Mouse (Mus musculus) lung, adult 18-20 months (tissue): ENCODE measurements around the gene Defb5.
"Not testable (repeated sequence)": the region's sequence is repeated elsewhere in the genome, so short reads cannot be mapped to it uniquely, and the experiment has no call there.

Experiments
- DNase-seq, 2 experiments: peaks; one replicate each; pipeline ENCODE4 v3.0.0; 2022; ENCODE audit warnings: mixed read lengths in 2 of 2

Defb5 gene

DNA sequence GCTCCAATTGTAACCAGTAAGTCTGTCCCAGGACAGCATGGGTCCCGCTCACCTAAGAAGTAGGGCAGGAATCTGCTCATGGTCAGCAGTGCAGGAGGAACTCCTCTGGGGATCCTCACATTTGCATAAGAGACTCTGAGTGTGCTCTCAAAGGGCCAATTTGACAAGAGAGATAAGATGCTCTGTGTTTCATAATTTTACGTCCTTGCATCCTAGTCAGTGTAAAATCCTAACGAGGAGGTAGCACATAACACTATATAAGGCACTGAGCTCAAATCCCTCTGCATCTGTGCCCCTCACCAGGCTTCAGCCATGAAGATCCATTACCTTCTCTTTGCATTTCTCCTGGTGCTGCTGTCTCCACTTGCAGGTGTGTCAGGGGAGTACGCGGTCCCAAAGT, at the start of gene Defb5:
Gene Defb5 (plus strand): TSS at position 301 of the 400 bp plus-strand sequence.
- DNase-seq, result no peak

DNA sequence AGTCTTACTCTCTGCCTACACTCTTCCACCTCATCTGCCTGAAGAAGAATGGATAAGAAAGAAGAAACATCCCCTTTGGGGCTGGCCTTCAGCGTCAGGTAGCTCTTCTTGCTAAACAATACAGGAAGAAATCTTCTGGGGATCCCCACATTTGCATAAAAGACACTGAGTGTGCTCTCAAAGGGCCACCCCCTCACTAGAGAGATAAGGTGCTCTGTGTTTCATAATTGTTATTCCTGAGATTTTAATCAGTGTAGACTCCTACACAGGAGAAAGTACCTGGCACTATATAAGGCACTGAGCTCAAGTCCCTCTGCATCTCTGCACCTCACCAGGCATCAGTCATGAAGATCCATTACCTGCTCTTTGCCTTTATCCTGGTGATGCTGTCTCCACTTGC, 22.2 kb upstream of the Defb5 start, which contains the start of gene Defb6:
Gene Defb6 (plus strand): TSS at position 318 of the 400 bp plus-strand sequence.
- no peak for DNase-seq

DNA sequence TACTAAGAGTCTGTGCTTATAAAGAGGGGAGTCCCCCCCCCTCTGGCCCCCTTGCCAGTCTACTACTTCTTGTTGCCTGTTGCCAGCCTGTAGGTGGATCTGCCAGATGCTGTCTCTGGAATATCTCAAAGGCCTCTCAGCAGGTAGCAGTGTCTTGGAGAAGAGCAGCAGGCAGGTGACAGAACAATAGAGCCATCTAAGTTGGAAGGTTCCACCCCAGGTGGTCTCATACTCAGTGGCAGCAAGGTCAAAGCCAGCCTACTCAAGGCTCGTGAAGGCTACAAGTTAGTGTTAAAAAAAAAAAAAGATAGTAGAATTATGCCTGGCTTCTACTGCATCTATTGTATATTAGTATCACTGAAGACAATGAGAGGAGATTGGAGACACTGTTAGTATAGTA, 9.3 kb upstream of the Defb5 start:
- DNase-seq, result no peak

DNA sequence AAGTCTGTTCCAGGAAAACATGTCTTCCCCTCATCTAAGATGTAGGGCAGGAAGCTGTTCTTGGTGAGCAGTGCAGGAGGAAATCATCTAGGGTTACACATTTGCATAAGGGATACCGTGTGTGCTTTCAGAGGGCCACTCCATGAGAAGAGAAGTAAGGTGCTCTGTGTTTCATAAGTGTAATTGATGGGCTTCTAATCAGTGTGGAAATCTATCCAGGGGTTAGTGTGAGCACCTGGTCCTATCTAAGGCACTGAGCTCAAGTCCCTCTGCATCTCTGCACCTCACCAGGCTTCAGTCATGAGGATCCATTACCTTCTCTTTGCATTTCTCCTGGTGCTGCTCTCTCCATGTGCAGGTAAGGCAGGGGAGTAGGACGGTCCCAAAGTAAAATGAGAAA, 7.8 kb upstream of the Defb5 start, which contains the start of gene Defb46:
Gene Defb46 (plus strand): TSS at position 301 of the 400 bp plus-strand sequence.
- DNase-seq, result no peak

DNA sequence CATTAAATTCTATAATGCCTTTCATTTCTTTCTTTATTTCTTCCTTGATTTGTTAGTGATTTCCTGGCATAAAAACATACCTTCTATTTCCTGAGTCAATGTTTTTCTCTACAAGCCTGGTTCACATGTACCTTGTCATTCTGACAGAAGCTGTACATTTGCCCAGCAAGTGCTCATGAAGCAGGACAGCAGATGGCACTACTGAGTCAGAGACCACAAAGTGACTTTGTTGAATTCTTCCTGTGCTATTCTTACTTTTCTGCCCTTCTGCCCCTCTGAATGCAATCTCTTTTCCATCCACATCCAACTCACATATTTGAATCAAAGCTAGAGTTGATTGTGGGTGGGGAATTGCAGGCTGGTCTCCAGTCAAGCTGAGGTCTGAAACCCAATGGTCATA, 10.8 kb downstream of the Defb5 start:
- DNase-seq, result no peak

DNA sequence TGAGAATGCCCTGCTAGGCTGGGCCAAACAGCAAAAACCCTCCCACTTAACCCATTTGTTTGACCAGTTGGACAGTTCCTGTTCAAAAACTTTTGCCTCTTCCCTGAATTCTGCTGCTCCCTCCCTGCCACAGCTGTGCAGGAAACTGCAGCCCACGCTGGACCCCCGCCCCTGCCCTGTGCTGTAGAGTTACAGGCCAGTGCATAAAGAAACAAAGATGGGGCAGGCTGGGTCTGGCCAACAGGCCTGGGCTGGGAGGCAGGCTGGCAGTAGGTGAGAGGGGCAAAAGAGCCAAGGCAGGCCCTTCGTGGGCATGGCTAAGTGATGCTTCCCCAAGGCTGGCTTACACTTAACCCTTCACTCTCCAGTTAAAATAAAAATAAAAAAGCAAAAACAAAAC, 12.3 kb downstream of the Defb5 start:
- no peak for DNase-seq

DNA sequence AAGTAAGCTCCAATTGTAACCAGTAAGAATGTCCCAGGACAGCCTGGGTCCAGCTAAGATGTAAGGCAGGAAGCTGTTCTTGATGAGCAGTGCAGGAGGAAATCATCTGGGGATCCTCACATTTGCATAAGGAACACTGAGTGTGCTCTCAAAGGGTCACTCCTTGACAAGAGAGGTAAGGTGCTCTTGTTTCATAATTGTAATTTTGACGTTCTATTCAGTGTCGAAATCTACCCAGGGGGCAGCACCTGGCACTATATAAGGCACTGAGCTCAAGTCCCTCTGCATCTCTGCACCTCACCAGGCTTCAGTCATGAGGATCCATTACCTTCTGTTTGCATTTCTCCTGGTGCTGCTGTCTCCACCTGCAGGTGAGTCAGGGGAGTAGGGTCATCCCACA, 45.7 kb downstream of the Defb5 start, which contains the start of gene Defb3:
Gene Defb3 (plus strand): TSS at position 301 of the 400 bp plus-strand sequence.
- not testable (repeated sequence) for DNase-seq

DNA sequence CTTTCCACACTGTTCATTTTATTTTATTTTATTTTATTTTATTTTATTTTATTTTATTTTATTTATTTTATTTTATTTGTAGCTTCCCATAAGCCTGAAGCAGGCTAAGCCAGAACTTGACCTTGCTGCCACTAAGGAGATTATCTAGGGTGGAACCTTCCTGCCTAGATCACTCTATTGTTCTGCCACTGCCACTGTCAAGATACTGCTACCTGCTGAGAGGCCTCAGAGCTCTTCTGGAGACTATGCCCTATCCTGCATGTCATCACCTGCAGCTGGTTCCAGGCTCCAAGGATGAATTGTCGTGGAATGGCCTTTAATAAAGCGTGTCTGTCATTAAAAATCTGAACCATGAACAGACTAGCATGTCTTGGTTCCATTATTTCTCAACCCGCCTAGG, 51.0 kb downstream of the Defb5 start:
- DNase-seq, result not testable (repeated sequence)
